Mouse (Mus musculus): ENCODE results near the gene Dync1li2.

Dync1li2 gene

DNA sequence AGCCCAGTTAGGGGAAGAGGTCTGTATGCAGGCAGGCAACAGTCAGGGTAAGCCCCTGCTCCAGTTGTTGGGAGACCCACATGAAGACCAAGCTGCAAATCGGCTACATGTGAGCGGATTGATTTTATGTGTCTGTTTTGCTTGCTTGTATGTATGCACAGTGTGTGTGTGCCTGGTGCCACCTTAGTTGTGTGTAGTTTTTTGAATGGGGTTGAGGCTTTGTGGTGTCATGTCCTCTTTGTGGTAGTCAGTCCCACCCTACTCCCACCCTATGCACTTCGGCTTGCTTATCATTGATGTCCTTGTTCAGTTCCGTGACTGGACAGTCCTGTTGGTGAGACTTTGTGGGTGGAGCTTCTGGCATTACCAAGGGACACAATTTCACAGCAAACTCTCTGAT lies 29.1 kb downstream of the Dync1li2 start:
- DNase-seq = no peak

DNA sequence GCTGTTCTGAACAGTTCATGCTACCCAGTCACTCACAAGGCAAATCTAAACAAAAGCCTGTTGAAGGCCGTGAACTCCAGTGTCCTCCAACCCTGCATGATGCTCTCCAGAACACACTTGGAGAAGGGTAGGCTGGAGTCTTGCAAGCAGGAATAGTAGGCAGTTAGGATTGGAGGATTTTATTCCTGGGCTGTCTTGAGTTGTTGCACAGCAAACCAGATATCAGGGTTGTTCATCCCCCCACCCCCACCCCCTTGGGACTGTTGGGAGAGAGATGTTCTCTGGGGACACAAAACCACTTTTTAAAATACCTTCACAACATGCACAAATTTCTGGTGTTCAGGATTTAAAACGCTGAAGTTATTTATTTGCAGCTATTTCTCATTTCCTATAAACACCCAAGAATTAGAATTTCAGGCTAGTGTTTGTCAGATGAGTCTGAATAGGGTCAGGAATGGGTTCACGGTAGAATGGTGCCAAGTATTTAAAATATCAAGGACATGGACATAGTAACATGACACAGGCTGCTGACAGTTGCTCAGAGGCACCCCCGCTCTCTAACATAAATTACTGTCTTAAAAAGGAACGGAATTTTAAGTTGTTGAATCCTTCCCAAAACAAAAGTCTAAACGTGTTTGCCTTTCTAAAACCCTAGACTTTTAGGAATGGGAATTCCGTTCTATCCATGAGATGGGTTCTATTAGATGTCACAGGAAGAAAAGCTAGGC lies 29.9 kb downstream of the Dync1li2 start:
- no peak for DNase-seq

DNA sequence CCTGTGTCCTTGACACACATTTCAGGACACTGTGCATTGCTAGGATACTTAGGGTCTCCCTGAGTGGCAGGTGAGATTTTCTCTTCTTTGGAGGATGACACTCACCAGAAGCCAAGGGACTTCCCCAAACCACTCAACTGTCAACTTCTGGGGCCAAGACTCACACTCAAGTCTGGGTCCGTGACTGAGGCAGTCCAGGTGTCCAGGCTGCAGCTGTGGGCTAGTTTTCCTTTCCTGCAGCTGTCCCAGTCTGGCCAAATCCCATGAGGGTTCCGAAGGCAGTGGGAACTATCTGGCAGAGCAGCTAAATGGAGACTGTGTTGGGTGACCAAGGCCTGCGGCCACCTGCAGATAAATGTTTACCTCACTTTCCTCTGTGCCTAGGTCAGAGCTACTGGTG lies 30.9 kb downstream of the Dync1li2 start:
- DNase-seq = no peak

GRCm38 (mm10) chr8:104411468-104411867 lies 31.4 kb downstream of the Dync1li2 start:
- DNase-seq = no peak

- DNase-seq = no peak
Measured at GRCm38 (mm10) chr8:104410628-104411273, 32.1 kb downstream of the Dync1li2 start.

GRCm38 (mm10) chr8:104408328-104409110 lies 34.3 kb downstream of the Dync1li2 start:
- DNase-seq = no peak

DNA sequence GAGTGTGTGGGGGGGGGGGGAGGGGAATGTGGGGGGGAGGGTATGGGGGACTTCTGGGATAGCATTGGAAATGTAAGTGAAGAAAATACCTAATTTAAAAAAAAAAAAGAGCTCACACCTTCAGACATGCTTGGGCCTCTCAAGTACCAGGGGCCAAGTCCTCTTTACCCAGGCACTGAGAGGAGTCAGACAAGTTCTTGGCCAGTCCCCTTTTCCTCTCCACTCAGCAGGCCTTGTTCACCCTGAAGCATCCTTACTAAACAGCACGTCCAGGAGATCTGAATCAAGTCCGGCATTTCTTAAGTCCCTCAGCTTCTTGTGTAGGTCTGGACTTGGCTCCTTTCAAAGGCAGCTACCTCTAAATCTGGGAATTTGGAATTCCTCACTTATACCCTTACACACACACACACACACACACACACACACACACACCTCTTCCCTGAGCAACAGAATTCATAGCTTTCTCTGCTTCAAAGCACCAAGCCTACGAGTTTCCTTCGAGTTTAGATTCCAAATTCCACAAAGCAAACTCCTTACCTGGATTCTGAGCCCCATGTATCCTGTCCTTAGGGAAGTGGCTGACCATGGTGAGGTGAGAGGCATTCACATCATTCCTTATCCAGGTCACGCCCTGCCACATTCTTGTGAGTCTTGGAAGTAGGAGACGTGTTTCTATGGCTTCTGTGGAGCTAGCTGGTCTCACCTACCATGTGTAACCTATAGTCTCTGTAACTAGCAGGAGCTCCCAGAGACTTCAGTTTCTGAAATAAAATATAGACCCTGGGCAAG lies 36.3 kb downstream of the Dync1li2 start:
- DNase-seq = no peak

- DNase-seq = peak in 1 of 2 experiments; percentile 38
Measured at GRCm38 (mm10) chr8:104405430-104406187, 37.2 kb downstream of the Dync1li2 start.

GRCm38 (mm10) chr8:104403596-104403995 lies 39.3 kb downstream of the Dync1li2 start:
- no peak for DNase-seq

DNA sequence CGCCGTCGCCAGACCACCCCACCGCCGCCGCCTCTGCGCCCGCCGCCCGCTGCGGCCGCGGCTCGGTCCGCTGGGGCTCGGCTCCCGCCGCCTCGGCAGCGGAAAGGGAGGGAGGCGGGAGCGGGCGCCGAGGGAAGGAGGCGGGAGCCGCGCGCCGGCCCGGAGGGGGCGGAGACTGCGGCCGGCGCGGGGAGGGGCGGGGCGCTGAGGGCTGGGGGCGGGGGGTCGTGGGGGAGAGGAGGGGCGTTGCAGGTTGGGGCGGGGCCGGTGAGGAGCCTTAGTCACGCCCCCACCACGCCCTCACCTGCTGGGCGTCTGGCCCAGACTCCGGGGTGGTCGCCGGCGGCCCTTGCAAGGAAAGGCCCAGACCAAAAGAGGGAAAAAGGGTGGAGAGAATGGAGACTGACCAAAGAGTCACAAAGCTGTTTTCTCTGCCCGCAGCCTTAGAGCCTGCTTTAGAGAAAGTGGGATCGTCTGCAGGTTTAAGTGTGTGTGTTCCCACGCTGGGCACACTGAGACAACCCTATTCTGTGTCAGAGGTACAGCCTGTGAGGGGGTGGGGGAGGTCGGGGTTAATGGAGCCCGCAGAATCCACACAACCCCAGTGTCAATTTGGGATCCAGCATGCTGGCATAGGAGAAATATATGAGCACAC lies 47.0 kb downstream of the Dync1li2 start, which contains the start of gene Cmtm4:
Gene Cmtm4, minus strand, starts transcription at position 105 of the 655 bp plus-strand sequence.
- peak in 1 of 2 experiments; percentile 60 for DNase-seq

DNA sequence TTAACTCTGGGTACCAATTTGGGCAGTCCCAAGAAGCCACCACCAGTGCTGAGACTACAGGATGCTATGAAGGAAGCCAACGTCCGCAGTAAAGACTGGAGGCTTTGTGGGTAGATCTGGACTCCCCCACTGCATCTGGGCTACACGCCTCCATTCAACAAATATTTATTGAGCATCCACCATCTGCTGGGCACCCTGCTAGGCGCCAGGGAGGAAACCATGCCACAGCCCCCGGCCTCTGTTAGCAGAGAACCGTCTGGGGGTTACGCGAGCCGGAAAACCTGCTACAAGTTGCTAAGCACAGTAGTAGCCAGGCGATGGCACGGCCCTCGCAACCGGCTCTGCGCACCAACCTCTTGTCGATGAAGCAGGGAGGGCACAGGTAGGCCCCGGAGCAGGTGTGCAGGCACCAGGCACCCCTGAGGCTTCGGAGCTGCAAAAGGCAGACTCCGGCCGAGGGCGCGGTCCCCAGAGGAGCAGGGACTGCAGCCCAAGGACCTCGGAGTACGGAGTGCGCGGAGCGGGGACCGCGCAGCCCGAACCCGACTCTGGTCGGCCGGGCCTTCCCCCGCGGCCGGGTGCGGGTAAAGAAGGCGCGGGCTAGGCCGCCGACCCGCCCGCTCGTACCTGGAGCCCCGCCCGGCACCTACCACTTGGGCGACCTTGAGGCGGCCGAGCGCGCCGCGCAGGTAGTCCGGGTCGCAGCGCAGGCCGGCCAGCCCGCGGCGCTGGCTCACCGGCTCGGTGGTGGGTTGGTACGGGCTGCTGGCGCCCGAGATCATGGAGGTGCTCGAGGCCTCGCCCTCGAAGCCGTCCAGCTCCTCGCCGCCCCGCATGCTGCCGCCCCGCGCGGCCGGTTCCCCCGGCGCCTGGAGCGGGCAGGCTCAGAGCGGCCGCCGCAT lies 47.8 kb downstream of the Dync1li2 start:
- peak; percentile 57 to 79 for DNase-seq

- no peak for DNase-seq
Measured at GRCm38 (mm10) chr8:104393767-104394166, 49.1 kb downstream of the Dync1li2 start.

GRCm38 (mm10) chr8:104393139-104393538 lies 49.7 kb downstream of the Dync1li2 start:
- no peak for DNase-seq

DNA sequence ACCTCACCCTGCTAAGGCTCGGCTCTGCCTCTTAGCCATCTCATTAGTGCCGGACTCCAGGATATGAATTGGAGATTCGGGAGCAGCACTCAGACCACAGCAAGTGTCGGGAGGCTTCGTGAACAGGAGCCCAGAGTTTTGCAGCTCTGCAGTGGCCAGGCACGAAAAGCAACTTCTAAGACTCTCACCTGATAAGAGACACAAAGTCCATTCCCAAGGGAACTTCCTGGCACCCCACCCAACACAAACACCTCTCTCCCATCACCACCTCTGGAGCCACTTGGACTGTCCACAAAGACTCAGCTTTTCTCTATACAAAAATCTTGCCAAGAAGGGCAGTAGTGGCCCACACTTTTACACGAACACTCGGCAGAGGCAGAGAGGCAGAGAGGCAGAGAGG lies 52.6 kb downstream of the Dync1li2 start:
- no peak for DNase-seq

DNA sequence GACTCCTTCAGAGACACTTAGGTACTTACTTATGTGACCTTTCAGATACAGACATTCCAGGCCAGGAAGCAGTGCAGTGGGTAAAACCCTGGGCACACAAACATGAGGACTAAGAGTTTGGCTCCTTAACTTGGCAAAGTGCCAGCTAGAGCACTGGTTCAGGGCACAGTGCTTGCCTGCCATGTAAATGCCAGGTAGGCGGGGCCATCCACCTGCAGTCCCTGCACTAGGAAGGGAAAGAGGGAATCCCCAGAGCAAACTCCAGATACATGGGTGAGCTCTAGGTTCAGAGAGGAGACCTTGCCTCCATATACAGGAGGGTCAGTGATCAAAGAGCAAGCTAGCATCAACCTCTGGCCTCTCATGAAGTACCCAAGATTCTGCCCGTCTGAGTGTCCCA lies 54.9 kb downstream of the Dync1li2 start:
- DNase-seq = peak; percentile 43 to 60

- DNase-seq = no peak
Measured at GRCm38 (mm10) chr8:104387501-104387900, 55.3 kb downstream of the Dync1li2 start.

- DNase-seq = no peak
Measured at GRCm38 (mm10) chr8:104386693-104387092, 56.2 kb downstream of the Dync1li2 start.

GRCm38 (mm10) chr8:104383977-104384376 lies 58.9 kb downstream of the Dync1li2 start:
- no peak for DNase-seq

GRCm38 (mm10) chr8:104383296-104383695 lies 59.6 kb downstream of the Dync1li2 start:
- no peak for DNase-seq

- DNase-seq = peak; percentile 47 to 54
Measured at GRCm38 (mm10) chr8:104380961-104381411, 61.9 kb downstream of the Dync1li2 start.
